Mouse (Mus musculus) kidney, postnatal 10 days (tissue): ENCODE measurements at regions not wholly inside any gene's neighbourhood (a gene's known extent, or its start where the extent isn't known, plus 50 kb on each side); places are given as distances from the start of the nearest gene placed in this dataset.

Source experiments
- DNase-seq: peaks from one replicate; pipeline ENCODE4 v3.0.0; 2021; ENCODE audit warnings: mixed read lengths

- DNase-seq = no peak
Measured at GRCm38 (mm10) chr6:147686927-147687326, 211.3 kb downstream of the Ccdc91 start.

DNA sequence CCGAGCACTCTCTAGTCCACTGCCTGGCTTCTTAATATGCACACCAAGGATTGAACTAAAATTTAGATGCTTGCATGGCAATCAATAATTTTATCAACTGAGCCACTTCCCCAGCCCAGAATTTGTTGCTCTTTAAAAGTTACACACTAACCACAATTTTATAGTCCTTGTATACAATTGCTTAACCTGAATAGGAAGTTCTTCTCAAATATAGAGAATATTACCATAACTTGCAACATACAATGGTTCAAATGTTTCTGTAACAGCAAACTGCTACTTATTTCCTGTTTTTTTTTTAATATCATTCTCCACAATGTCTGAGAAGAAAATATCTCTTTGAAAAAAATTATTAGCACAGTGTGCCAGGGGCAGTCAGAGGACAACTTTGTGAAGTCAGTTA, 222.6 kb downstream of the Ccdc91 start:
- no peak for DNase-seq

GRCm38 (mm10) chr6:147699449-147699848, 223.8 kb downstream of the Ccdc91 start:
- DNase-seq = no peak

GRCm38 (mm10) chr6:147700629-147701028, 225.0 kb downstream of the Ccdc91 start:
- no peak for DNase-seq

DNA sequence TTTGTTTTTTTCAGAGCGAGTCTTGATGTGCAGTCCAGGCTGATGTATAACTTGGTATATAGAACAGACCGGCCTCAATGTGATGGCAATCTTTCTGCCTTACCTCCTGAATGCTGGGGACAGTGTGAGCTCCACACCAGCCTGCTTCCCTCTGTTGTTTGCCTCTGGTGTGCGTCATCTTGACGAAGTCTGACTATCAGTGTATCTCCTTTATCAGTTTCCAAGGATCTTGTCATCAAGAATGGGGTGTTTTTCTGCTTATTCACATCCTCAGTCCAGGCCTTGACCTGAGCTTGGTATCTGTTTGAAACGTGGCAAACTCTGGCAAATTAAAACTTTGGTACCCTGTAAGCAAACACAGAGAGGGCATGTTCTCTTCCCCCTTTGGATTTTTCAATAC, 226.3 kb downstream of the Ccdc91 start:
- DNase-seq = no peak

DNA sequence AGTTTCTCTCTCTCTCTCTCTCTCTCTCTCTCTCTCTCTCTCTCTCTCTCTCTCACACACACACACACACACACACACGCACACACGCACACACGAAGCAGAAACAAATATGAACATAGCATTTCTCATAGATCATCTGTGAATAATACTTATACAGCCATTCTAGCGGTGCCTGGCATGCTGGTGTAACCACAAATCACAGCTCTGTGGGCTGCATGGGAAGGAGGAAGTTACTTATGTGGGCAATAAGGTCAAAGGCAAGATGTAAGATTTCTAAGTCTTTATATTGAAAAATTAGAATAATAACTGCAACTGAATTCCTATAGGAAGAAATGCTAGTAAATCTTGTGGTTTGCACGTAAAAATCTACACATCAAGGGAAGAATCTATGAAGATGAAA, 228.7 kb downstream of the Ccdc91 start:
- DNase-seq = no peak

DNA sequence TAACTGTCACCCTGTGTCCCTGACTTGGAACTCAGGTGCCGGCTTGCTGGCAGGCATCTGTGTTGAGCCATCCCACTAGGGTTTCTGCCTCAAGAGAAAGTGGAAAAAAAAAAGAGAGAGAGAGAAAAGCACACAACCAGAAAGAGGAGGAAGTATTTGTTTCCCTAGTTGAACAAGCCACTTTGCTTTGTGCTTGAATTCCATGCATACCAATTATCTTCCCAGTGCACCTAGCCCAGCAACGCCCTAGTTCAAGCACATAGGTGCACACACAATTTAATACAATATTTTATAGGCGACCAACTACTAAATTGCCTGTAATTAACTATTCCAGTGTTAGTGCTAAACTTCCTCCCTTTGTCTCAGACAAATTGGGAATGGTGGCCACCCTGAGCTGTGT, 230.3 kb downstream of the Ccdc91 start:
- no peak for DNase-seq

GRCm38 (mm10) chr6:147706741-147707140, 231.1 kb downstream of the Ccdc91 start:
- no peak for DNase-seq

DNA sequence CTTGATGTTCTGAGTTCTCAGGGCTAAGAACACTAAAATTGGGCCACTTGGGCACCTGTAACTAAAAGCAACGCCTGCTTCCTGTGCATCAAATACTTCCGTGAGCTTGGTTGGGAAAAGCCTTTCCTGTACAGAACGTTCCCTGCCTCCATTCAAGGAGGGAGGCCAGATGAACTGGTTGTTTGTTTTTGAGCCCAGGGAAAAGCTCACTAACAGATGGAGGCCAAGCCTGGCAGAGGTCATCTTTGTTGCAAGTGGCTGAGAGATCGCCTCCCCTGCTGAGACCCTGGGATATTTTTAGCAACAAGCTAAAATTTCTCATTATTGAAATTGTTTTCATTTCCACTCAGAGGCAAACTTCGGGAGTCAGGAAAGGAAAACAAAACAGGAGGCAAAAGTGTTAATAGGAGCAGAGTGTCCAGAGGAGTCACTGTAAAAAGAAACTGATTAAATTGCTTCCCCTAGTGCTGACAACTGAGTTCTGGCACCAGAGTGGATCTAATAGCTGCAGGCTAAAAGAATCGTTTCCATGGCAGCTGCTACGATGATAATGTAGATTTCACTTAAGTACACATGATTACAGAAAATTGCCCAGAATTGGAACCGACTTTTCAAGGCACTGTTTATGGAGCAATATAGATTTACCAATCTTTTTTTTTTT, 242.6 kb downstream of the Ccdc91 start:
- DNase-seq = no peak

GRCm38 (mm10) chr6:147718713-147719490, 243.3 kb downstream of the Ccdc91 start:
- DNase-seq = no peak

DNA sequence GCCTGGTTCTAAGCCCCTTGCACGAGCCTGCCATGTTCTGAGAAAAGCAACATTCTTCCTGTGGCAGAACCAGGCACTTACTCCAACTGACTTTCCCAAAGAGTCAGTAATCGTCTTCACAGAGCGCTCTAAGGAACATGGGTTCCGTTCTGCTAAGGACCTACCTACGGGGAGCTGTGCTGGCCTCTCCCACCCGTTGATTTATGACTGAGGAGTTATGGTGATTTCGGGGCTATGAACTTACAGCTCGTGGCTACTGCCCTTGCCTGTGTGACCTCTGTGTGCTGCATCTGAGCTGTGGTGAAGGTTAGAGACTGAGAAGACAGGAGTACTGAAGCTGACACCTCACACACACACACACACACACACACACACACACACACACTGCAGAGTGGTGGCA, 243.9 kb downstream of the Ccdc91 start:
- no peak for DNase-seq

- DNase-seq = no peak
Measured at GRCm38 (mm10) chr6:147723336-147723735, 247.7 kb downstream of the Ccdc91 start.

- no peak for DNase-seq
Measured at GRCm38 (mm10) chr6:147726987-147727386, 251.4 kb downstream of the Ccdc91 start.

DNA sequence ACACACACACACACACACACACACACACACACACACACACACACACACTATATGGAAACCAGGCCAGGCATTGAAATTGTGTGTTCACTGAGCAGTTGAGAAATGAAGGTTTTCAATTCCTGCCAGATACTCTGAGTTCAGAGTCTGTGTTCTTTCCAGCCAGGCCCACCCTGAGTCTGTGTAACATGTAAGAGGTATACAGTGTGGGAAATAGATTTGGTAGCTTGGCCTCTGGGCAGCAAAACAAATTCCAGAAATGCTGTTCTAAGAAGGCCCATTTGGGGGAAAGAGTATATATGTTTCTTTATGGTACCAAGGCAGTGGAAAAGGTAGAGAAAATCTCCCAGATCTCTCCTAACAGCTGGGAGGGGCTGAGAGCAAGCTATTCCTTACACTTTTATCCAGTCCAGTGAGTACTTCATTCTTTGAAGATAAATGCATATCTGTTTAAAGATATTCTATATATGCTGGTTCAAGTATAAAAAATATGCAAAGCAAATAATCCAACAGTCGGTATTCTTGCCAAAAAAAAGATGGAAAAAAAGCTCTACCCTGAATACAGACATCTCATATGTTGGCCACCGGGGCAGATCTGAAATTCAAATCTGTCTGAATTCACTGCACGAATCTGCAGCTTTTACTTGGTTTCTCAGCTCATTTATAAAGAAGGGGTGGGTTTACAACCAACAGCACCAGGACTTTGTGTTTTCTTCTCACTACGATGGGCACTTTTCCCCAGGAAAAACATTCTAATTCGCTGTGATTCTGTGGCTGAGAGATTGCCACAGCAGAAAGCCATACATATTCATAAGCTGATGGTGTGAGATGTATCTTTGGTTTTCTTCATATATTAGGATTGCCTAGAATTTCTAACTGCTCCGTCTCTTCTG, 252.3 kb downstream of the Ccdc91 start:
- DNase-seq = no peak

- DNase-seq = no peak
Measured at GRCm38 (mm10) chr6:147729721-147730120, 254.1 kb downstream of the Ccdc91 start.

GRCm38 (mm10) chr6:147738621-147739325, 263.1 kb downstream of the Ccdc91 start:
- no peak for DNase-seq

DNA sequence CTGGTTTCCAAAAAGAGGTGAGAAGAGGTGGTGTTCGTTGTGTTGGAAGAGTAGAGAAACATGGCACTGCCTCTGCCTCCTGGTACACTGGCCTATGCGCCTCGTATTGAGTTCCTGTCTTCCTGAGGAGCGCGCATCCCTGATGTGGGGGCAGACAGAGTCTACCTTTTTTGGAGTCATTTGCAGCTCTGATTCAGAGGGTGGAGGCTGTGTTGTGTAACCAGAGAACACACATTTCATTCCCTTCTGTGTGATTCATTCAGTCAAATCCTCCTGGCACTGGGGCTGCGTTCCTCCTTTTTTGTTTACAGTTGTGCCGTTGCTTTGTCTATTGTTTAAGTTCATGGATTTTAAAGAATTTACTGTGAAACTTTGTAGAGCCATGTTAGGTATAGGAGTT, 265.8 kb downstream of the Ccdc91 start:
- DNase-seq = no peak

DNA sequence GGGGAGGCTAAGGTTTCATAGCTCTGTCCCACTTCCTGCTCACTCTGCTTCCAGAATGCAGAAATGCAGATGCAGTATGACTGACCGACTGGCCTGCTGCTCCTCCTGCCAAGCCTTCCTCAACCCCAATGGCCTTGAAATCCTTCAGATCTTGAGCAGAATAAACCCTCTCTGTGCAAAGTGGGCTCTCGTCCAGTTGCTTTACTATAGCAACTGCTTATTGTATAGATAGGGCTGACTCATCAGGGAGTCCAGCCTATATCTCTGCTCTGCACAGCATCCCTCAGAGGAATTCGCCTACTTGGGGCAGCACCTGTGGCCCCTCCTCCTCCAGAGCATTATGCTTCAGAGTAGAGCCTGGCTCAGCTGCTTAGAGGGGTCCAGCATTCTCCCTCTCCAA, 268.5 kb downstream of the Ccdc91 start:
- DNase-seq = no peak

- DNase-seq = no peak
Measured at GRCm38 (mm10) chr6:147745690-147746089, 270.1 kb downstream of the Ccdc91 start.

GRCm38 (mm10) chr6:147747945-147748344, 272.3 kb downstream of the Ccdc91 start:
- DNase-seq = no peak

DNA sequence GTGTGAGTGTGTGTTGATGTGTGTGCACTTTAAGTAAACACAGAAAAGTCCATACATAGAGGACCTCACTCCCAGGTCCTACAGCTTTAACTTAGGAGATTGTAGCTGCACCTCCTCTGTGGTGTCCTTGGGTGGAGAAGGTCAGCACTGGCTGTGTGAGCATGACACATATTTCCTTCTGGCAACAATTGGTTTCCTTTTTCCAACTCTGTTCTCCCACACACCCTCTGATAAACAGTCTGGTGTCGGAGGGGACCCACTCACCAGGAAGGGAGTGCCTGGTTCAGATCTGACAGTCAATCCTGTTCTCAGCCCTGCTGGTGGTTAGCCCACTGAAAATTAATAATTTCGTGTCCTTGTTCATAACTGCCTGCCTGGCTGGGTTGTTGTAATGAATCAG, 276.7 kb downstream of the Ccdc91 start:
- DNase-seq = peak; percentile 26

GRCm38 (mm10) chr6:147753828-147754227, 278.2 kb downstream of the Ccdc91 start:
- DNase-seq = no peak
